Mouse (Mus musculus): ENCODE measurements around the gene Gdpd4.

DNA sequence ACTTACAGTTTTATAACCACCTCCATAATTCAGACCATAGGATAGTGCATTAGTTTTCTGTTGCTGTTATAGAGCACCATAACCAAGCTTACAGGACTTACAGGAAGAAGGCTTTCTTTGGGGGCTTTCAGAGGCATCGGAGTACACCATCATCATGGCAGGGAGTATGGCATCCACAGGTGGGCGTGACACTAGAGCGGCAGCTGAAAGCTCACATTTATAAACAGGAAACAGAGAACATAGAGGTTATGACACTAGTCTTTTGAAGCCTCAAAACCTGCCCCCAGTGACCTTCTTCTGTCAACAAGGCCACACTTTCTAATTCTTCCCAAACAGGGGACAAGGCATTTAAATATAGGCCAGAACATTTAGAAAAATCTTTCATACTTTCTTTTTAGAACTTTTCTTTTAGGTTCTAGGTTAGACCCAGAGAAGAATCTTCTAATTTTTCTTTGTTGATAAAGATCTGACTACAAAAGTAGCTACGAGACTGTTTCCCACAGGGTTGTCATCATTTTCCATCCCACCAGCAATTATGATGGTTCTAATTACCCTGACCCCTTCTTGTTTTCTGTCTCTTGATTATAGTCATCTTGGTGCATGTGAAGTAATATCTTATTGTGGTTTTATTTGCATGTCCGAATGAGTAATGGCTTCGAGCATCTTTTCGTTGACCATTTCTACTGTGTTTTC, 41.8 kb upstream of the Gdpd4 start:
- TF ChIP-seq USF1 (IDR thresholded peaks at IDR 0.05; ENCODE audit: low read depth, low read length) (no peak), HCFC1 (IDR thresholded peaks at IDR 0.05; ENCODE audit: low read depth, low read length) (no peak), CHD2 (IDR thresholded peaks at IDR 0.05; ENCODE audit: low read length) (no peak), CTCF (conservative IDR thresholded peaks at IDR 0.05 in 1 of 2, IDR thresholded peaks at IDR 0.05 in 1 of 2; ENCODE audit: low read depth in 2 of 2, low read length in 2 of 2) (no peak), MAX (IDR thresholded peaks at IDR 0.05; ENCODE audit: low read length) (no peak), NRF1 (IDR thresholded peaks at IDR 0.05; ENCODE audit: low read depth, low read length) (no peak), ELF1 (IDR thresholded peaks at IDR 0.05; ENCODE audit: low read depth, low read length) (no peak)

Data from CH12.LX (cell line).